Mouse (Mus musculus) cerebellum, adult 2 months (tissue): Measurements from ENCODE around the gene Wipf1.

Experiments
- CTCF ChIP-seq: fragments of 200-500 bp; IDR thresholded peaks from 2 replicates; pipeline ENCODE4 v1.5.1; 2011; ENCODE audit warnings: low read depth, mild to moderate bottlenecking, control low read depth, low read length, moderate library complexity, borderline replicate concordance; ENCODE audit not compliant: insufficient read depth
- POLR2A ChIP-seq: fragments of 200-500 bp; IDR thresholded peaks from 2 replicates; pipeline ENCODE4 v1.6.1; 2011; ENCODE audit warnings: low read length, control low read depth, borderline replicate concordance; ENCODE audit not compliant: insufficient read depth

DNA sequence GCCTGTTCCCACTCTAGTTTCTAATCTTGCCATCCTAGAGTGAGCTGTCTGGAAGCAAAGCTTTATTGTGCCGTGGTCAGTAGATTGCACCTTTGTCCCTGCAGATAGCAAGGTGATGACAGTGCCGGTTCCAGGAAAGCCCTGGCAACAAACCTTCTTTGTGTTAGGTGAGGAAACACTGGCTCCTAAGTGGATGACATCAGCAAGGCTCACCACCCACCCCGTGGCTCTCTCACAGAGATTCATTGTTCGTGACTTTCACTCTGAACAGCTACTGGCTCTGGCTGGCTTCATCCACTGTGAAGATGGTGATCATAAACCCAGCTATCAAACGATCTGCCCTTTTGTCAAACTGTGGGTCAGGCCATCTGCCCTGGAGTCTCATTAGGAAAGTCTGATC lies 113.6 kb downstream of the Wipf1 start:
- TF ChIP-seq CTCF (no peak), POLR2A (no peak)
